Mouse (Mus musculus): Measurements from ENCODE around the gene Mylip.

Gene Mylip

DNA sequence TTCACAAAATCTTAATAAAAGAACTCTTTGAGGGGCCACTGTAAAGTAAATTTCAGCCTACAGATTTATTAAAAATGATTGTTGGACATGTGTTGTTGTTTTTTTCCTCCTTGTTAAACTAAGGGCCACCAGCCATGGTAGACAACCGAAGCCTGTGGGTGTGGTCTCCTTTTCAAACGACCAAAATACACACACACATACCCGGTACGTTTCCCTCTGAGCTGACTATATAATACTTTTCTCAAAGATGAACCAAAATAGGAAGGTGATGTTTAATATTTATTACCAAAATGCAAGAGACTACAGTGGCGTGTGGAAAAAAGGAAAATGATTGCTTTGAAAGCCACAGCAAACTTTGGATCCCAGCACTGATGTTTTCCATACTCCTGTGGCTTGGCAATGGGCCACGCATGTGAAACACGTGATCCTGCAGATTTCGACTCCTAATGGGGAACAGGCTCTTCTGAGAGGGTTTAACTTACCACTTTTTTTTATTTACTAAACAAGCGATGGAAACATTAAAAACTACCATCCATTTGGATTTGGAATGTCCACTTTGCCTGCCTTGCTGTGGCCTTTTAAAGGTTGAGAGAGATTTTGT, 2.4 kb downstream of the Mylip start:
- DNase-seq, result peak; percentile 62

DNA sequence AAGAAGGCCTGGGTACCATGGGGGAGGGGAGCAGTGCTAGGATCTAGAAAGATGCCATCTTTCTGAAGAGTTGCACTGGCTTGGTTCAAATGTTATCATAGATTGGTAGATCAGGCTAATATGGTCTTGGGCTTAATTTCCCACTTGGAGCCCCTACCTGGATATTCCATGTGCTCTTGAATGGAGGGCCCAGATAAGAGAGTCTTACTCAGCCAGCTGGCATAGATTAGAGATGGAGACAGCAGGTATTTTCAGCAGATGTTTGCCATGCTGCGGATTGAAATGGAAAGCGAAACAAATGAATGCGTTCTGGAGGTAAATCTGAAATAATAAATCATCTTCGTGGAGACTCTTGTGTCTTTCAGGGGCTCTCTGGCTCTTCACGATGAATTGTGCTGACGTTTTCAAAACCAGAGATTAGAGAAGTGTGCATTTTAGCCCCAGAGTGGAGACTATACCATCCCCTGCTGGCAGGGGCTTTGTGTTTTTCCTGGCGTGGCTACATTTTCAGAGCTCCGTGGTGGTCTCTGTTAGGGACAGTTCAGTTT, 4.8 kb downstream of the Mylip start:
- no peak for DNase-seq

DNA sequence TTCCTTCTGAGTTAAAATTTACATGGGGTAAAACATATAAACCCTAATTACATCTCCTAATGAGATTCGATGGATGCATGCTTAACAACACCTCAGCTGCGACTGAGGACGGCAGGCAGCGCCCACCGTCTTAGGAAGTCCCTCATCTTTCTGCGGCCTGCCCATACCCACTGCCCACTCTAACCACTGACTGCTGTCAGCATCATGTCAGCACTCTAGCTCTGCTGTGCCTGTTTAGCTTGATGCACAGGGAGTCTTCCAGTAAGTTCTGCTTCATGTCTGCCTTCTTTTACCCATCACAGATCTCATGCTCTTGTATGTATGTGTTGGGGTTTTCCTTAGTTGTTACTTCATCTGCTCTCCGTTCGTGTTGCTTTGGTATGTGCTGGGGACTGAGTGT, 7.2 kb downstream of the Mylip start:
- DNase-seq, result no peak

DNA sequence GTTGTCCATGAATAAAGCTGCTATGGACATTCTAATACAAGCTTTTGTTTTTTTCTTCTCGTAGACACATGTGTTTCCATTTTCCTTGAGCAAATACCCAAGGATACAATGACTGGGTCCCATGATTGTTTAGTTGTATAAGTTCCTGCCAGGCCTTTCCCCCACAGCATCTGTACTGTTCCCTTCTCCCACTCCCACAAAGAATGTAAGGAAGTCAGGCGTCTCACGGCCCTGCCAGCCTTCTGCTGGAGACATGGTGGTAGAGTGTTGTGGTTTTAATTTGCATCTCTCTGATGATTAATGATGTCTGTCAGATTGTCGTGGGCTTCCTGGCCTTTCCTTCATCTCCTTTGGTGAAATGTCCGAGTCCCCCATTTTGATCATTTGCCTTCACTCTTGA, 7.7 kb downstream of the Mylip start:
- peak; percentile 19 for DNase-seq

DNA sequence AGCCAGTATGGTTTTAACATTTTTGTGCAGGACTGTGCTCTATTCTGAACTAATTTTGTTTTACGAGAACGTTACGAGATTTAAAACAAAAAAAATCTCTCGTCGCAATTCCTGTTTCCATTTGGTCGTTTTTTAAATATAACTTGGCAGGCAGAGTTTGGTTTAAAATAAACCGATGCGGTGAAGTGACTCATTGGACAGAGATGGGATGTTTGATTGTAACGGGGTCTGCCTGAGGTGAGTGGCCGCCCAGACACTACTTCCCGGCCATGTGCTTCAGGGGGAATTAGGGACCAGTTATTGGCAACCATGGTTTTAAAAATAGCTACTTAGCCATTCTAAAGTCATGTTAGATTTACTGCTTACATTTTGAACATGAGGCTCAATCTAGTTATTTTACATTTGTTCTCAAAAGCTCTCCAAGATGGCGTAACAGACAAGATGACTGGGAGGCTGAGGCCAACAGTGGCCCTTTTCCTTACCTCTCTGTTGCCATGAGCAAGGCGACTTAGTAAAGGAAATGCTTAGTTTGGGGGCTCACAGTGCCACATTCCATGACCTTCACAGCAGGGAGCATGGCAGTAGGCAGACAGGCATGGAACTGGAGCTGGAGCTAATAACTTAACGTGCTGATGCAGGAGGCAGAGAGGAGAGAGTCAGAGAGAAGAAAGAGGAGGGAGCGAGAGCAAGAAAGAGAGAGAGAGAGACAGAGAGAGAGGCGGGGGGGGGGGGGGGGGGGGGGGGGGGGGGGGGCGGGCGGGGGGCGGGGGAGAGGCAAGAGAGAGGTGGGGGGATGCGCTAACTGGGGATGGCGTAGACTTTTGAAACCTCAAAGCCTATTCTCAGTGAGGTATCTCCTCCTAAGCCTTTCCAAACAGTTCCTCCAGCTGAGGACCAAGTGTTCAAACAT, 8.6 kb downstream of the Mylip start:
- no peak for DNase-seq

DNA sequence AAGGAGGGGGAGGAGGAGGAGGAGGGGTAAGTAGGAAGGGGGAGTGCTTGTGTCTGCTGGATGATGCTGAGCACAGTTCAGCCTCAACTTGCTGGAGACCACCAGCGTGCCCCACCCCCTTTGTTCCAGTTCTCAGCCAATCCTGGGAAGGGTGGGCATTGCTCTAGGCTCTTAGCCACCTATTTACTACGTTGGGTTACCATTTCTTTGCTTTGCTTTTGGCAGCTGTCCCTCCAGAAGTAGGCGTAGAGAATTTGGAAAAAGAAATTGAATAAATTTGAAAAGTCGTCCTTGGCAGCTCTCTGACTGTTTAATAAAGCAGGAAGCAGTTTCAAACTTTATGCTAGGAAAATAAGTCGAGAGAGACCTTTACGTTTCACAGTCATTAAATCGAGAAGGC, 11.2 kb downstream of the Mylip start:
- no peak for DNase-seq

DNA sequence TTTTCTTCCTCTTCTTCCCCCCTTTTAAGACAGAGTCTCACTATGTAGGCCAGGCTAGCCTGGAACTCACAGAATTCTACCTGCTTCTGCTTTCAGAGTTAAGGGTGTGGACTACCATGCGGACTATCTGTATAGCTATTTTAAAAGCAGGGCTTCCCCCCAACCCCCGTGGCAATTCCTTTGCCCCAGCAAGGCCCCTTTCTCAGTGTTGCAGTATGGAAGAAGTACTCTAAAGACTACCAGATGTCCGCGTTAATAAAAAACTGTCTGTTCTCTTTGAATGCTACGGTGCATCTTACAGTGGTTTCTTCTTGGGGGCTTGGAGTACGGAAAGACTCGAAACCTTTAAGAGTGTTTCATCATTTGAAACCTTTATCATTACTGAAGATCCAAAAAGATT, 12.3 kb downstream of the Mylip start:
- no peak for DNase-seq

DNA sequence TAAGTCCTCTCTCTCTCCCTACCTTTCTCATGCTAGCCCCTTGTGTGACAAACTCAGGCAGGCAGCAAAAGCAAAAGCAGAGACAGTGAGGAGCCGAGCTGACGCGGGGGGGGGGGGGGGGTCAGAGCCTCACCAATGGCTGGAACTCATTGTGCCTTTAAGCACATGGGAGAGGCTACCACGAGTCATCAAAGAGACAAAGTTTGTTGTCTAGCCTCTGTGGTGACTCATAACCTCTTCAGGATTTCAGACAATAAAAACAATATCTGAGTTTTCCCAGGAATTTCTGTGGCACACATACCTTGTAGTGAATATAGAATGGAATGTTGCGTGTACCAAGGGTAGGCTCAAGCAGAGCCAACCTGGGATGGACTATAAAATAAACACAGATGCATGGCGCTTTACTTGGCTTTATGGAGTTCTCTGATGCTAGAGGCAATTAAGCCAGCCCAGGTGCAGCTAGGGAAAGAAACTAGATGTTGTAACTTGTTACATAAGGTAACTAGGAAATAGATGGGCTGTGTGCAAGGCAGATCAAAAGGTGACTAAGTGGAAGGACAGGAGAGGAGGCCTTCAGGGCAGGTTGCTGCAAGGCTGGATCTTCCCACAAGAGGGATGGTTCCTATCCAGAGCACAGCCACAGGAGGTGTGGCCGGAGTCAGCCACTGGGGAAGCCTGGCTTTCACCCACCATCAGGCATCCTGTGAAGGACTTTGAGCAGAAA, 12.9 kb downstream of the Mylip start:
- DNase-seq, result no peak

DNA sequence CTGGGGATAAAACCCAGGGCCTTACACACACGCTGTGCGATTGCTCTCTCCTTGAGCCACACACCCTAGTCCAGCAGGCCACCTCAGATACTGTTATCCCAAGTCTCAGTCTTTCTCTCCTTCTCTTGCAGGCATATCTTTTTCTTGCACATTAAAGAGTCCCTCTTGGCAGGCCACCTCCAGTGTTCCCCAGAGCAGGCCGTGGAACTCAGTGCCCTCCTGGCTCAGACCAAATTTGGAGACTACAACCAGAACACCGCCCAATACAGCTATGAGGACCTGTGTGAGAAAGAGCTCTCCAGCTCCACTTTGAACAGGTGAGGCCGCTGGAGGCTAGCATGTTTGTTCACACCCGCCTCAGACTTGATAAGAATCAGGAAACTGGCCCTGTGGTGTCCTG, 14.7 kb downstream of the Mylip start:
- DNase-seq, result peak; percentile 15

DNA sequence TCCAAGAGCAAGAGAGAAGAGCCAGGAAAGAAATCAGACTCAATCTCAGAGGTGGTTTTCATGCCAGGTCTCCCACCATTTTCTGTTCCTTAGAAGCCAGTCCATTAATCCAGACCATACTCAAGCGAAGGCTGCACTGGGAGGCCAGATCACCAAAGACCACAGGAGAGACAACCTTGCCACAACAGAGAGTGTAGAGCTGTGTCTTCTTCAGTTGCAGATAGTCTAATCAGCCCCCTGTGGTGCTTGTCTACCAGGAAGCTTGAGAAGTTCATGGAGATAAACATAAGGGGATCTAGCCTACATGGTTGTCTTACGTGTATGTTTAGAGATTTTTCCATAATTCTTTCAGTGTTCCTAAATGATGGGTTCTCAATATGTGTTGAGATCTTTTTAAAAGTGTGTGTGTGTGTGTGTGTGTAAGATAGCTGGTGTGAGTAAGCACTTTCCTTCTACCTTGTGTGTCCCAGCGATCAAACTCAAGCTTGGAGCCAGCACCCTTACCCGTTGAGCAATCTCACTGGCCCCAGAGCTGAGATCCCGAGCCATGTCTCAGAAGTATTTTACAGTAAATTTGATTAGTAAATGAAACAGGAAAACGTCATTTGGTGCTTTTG, 15.8 kb downstream of the Mylip start:
- no peak for DNase-seq

DNA sequence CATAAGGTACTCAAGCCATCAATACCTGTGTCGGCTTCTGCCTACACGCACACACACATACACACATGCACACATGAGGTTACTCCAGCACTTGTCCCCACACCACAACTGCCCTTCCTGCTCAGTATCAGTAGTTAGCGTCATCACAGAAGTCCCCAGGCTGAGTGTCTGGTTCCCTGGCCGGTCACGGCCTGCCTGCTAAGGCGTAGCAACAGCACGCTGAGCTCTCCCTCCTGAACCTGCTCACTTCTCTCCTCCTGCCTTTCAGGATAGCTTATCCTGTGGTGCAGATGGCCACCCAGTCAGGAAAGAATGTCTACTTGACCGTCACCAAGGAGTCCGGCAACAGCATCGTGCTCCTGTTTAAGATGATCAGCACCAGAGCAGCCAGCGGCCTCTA, 16.7 kb downstream of the Mylip start:
- DNase-seq, result no peak

DNA sequence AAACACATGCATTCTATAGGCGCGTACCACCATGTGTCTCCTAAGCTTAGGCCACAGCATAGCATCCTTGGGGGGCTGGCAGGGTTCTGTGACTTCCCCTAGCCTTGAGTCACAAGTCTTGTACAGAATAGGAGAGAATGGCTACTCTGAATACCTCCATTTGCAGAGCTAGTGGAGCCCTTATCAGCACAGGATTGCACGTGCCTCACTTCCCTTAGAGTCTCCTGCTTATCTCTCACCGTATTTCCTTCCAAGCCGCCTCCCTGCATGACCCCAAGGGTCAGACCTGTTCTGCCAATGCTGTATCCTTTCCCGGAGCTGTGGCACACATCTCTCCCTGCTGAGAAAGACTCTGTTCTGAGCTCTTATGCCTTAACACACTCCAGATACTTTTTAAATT, 17.2 kb downstream of the Mylip start:
- no peak for DNase-seq

DNA sequence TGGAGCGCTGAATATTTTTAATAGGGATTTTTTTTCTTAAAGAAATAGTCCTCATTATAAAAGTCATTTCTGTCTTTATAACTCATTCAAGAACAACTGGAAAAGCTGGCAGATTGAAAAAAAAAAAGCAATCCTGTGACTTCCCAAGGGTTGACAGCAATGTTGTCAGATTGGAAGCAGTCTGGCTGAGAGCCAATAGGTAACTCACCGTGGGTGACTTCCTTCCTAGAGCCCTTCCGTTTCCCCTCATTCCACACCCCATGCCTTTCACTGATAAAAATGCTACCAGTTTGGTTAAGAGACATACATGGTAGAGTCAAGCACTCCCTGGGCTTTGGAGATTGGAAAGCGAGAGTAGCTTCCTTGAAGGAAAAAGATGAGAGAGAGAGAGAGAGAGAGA, 21.4 kb downstream of the Mylip start:
- no peak for DNase-seq

DNA sequence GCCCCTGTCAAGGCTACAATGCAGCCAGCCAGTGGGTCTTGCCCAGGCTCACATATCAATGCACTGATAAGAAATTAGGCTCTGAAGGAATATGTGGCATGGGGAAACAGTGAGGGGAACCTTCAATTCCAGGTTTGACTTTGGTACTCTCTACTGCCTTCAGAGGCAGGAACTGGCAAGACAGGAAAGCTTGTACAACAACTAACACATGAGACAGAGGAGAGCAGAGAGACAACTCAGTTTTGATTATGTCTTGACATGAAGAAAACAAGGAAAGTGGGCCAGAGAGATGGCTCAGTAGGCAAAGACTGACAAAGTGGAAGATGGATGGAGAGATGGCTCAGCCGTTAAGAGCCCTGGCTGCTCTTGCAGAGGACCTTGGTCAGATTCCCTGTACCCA, 23.5 kb downstream of the Mylip start:
- no peak for DNase-seq

DNA sequence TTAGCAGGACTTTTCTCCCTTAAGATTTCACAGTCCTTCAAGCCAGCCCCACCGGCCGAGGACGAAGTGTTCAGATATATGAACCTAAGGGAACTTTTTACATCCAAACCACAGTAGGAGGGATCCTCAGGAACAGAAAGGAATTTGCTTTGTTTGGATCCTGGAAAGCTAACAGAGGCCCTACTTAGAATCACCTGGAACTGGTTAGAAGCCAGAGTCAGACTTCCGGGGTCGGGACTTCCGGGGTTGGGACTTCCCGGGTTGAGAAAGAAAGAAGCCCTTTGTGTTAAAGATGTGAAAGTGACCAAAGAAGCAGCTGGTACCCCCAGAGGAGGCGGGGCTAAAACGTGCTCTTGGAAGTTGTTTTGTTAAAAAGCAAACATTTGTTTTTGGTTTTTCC, 24.5 kb downstream of the Mylip start:
- no peak for DNase-seq

DNA sequence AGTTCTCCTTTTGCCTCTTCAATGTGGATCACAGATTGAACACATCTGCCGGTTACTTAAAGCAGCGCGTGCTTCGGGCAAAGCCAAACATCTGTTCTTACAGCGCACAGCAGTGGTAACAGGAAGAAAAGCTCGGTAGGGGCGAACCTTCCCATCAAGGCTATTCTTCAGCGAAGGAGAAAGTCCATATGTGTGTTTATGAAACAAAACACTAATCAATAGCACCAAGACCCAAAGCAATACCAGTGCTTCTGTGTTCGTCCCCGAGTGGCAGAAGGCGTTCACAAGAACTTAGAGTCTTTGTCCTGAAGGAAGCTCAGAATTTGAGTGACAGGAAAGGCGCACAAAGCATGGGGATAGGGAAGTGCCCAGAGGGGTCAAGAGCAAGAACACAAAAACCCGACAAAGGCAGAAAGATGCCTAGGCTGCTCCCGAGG, 27.1 kb downstream of the Mylip start:
- no peak for DNase-seq

DNA sequence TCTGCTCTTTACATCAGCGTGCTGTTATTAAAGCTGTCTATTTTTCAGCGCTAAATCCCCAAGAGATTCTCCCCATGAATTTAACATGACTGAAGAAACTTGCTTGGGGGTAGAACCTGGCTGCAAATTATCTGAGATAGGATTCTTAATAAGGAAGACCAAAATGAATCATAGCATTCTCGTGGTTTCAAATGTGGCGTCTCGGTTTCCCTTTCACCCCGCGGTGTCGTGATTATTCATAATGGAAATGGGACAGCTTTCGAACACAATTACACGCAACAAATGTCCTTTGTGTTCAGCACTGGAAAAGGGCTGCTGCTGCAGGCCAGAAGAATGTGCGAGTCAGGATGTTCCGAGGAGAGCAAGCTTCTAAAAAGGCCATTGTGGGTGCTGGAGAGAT, 29.4 kb downstream of the Mylip start:
- DNase-seq, result no peak

DNA sequence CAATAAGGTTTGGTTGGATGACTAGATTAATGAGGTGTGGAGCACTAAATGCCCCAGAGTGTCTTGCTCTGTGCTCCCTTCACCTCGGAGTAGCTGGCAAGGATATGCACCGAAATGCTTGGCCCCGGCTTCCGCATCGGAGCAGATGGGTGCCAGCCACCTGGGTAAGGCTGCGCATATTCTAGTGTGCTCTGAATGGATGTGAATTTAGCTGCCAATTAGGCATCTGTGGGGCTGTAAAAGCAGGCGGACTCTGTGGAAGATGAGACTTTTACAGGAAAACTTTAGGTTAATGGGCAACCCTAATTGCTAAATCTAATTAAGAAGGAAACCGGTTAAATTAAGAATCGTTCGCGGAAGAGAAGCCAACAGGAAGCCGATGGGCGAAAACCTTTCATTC, 32.7 kb downstream of the Mylip start:
- DNase-seq, result no peak

DNA sequence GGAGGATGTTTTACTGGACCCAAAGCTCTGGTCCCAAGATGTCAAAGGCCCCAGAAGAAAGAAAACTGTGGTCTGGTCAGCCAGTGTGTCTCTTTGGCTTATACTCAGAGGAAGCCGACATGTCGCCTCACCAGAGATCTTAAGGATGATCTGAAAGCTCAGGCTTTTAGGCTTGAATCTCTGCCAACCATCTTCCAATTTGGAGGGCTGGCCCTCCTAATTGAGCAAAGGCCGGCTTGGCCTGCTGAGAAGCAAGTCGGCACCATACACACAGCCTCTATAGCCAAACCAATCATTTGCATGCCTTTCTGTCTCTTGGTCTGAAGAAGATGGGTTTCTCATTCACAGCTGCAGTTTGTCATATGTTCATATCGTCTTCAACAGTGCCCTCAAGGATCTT, 33.2 kb downstream of the Mylip start:
- DNase-seq, result no peak

DNA sequence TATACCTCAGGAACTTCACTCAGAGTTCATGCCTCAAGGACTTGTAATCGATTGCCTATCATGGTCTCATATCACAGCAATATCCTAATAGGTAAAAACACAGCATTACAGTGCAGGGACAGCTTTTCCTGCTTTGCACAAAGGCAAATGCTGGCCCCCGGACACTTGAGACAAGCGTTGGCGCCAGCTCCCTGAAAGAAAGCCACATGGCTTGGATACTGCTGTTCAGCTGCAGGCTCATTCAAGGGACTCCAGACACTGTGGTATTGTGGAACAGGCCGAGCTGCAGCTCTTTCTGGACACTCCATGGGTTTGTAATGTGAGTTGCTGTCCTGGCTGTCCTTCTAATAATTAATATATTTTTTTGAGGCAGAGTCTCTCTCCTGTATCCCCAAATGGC, 34.4 kb downstream of the Mylip start:
- DNase-seq, result no peak

DNA sequence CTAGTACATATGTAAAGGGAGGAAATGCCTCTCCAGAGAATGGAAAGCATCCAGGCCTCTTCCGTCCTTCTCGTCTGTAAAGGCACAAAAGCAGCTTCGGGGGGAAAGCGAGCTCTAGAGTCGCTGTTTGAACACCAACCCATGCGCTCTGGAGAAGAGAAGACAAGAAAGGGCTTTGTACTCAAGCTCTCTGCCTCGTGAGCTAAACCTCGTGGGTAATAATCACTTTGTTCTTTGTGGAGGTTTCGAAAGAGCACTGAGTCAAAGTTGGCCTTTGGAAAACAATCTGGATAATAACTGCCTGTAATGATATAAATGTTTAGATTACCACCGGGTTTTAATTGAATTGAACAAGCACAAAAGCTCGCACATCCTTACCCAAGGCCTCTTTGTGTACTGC, 39.7 kb downstream of the Mylip start:
- DNase-seq, result no peak

DNA sequence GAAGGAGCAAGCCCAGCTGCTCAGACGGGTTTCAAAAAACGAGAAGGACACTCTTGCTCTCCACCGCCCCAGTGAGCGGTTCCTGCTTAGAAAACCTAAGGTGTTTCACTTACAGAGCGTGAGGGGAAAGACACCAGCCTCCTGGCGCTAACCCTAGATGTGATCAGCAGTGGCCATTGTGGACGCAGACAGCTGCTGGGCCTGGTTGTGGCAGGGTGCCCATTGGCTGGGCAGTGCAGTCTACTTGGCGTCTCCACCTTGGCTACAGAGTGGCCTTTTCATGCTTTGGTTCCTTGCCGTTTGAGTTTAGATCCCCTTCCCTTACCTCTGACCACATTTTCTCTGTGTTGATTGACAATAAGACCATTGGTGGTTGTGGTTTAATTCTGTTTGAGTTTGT, 47.6 kb downstream of the Mylip start:
- no peak for DNase-seq

DNA sequence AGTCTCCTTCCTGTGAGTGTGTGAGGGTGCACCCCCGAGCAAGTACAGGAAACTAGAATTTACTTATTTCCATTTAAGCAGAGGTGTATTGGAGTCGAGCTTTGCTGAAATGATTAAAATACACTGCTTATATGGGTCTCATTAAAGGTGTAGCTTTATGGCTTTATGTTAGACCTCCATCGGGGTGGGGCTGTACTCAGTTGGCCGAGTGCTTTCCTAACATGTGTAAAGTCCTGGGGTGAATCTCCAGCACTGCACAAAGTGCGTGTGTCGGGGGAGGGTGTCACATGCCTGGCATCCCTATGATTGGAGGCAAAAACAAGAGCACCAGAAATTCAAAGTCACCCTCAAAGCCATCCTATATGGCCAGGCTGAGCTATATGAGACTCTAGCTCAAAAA, 49.3 kb downstream of the Mylip start:
- DNase-seq, result no peak

Data from lung, postnatal 10 days (tissue).